Mouse (Mus musculus) liver, embryonic 15.5 days (tissue): ENCODE data around the gene Ceacam12. TPM values are rescaled to one million over a fixed set of nuclear protein-coding genes. Genes with fewer than 3 reads are reported as not detected.
"Not testable (repeated sequence)": the region's sequence is repeated elsewhere in the genome, so short reads cannot be mapped to it uniquely, and the experiment has no call there.

Source experiments
- ATAC-seq: fragments of 200-750 bp; cut with Nextera tagmentation; 2 replicates; pipeline ENCODE4 v1.8.0; 2017; ENCODE audit warnings: moderate number of reproducible peaks, mild to moderate bottlenecking, moderate library complexity; ENCODE audit not compliant: insufficient read depth
- H3K27ac ChIP-seq: fragments of 300-500 bp; sonication (generic); replicated peaks from 2 replicates; pipeline ENCODE4 v1.5.1; 2015; ENCODE audit warnings: mild to moderate bottlenecking, inconsistent platforms
- H3K27me3 ChIP-seq: fragments of 300-500 bp; sonication (generic); 2 replicates; pipeline ENCODE4 v1.6.1; 2015; ENCODE audit warnings: mild to moderate bottlenecking, inconsistent platforms
- H3K36me3 ChIP-seq: fragments of 300-500 bp; sonication (generic); replicated peaks from 2 replicates; pipeline ENCODE4 v1.6.1; 2015; ENCODE audit warnings: moderate library complexity, mild to moderate bottlenecking, inconsistent platforms
- H3K4me1 ChIP-seq: fragments of 300-500 bp; sonication (generic); replicated peaks from 2 replicates; pipeline ENCODE4 v1.6.1; 2015; ENCODE audit warnings: inconsistent platforms
- H3K4me2 ChIP-seq: fragments of 300-500 bp; sonication (generic); 2 replicates; pipeline ENCODE4 v1.6.1; 2015; ENCODE audit warnings: moderate library complexity, mild to moderate bottlenecking, inconsistent platforms
- H3K4me3 ChIP-seq: fragments of 300-500 bp; sonication (generic); replicated peaks from 2 replicates; pipeline ENCODE4 v1.5.1; 2015; ENCODE audit warnings: mild to moderate bottlenecking, inconsistent platforms
- H3K9ac ChIP-seq: fragments of 300-500 bp; sonication (generic); 2 replicates; pipeline ENCODE4 v1.6.1; 2015; ENCODE audit warnings: moderate library complexity, mild to moderate bottlenecking, inconsistent platforms
- H3K9me3 ChIP-seq: fragments of 300-500 bp; sonication (generic); replicated peaks from 2 replicates; pipeline ENCODE4 v1.6.1; 2016; ENCODE audit warnings: inconsistent platforms
- WGBS: fragments of 180-500 bp; shearing (Covaris S2); methylation state at CpG from one replicate; pipeline ENCODE4 v1.1.7; 2015; ENCODE audit warnings: mixed read lengths; ENCODE audit not compliant: insufficient replicate concordance; 5-methylcytosine and 5-hydroxymethylcytosine counted together
- microRNA-seq: library from miRNA; unstranded; fragments of <30 nt; microRNA quantifications from one replicate; pipeline ENCODE4, GENCODE M21; 2016
- polyA plus RNA-seq: library from polyadenylated mRNA; unstranded; fragments of >200 nt; fragmentation: Nextera tagmentation; extraction: Ambion mirVana; gene quantifications from 2 replicates; pipeline ENCODE4 v1.2.1, GENCODE M21; 2015

The Ceacam12 gene
- not detected in 2 replicates for polyA plus RNA-seq

DNA sequence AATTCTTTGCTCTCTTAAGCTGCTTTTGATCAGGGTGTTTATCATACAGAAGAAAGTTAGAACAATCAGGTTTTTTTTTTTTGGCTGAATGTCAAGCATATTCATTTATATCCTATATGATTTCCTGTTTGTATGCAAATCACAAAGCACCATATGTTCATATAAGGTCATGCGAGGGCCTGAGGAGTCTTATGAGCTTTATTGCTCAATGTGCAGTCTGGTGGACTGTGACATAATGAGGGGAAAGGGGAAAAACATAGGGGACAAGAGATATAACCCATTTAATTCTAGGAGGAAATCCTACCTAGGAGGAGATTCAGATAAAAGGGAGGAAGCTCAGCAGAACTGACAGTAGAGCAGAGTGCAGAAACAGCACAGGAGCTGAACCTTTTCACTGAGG is at the start of gene Ceacam12:
TSS of gene Ceacam12 (plus strand) at position 301 of the 400 bp plus-strand sequence.
- Histone ChIP-seq H3K4me2 (no peak within 1 kb of the TSS), H3K9me3 (no peaks in the 10 kb centered on the region; the same call in 1 of the 2 replicates), H3K27me3 (no peaks in the 10 kb centered on the region), H3K4me3 (no peak within 1 kb of the TSS), H3K27ac (no peak within 1 kb of the TSS), H3K4me1 (no peaks in the 10 kb centered on the region), H3K36me3 (no peaks in the 10 kb centered on the region), H3K9ac (no peak within 1 kb of the TSS)
- ATAC-seq, result no peak
- WGBS, result 40% methylated on average over 1 of the region's 1 CpGs

DNA sequence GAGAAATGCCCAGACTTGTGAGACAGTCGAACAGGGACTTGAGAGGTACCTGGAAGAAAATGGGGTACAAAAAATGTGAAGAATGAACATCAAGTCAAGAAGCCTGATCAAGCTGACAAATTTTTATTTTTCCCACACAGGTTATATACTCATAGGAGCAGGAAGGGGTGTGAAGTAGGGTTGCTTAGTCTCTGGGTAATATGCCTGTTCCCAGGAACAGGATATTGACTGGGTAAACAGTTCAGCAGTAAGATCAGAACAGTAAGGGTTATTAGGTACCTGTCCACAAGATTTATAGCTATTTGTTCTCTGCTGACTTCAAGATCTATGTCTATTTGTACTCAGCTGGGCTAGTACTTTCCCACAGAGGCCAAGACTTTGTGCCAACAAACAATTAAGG is 8.1 kb downstream of the Ceacam12 start:
- not testable (repeated sequence) for H3K4me2 ChIP-seq, H3K9me3 ChIP-seq, H3K27me3 ChIP-seq, H3K4me1 ChIP-seq, H3K27ac ChIP-seq, H3K4me3 ChIP-seq, ATAC-seq, H3K36me3 ChIP-seq, H3K9ac ChIP-seq
- 45% methylated on average over 1 of the region's 1 CpGs for WGBS

DNA sequence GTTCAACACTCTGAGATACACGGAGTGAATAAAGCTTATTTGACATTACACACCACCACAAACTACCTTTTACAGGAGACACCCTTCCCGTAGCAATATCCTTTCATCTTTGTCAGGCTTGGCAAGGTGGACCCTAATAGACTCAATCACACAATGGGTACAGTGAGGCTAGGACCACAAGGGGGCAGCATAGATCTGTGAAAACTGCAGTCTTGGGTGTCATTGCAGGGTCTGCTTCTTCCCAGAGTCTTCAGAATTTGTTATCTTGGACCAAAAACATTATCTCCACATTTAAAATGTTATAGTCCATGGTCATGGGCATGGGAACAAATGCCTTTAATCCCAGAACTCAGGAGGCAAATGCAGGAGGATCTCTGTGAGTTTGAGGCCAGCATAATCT is 35.1 kb downstream of the Ceacam12 start:
- no peak overlapping the region for H3K27ac ChIP-seq
- H3K9ac ChIP-seq, result no peak overlapping the region
- no peaks in the 10 kb centered on the region for H3K36me3 ChIP-seq
- no peaks in the 10 kb centered on the region for H3K9me3 ChIP-seq
- H3K27me3 ChIP-seq, result no peaks in the 10 kb centered on the region
- ATAC-seq, result no peak
- no peak overlapping the region for H3K4me2 ChIP-seq
- H3K4me1 ChIP-seq, result no peaks in the 10 kb centered on the region
- 27% methylated on average over 2 of the region's 2 CpGs for WGBS
- H3K4me3 ChIP-seq, result no peak overlapping the region

Small RNA genes lying within 50 kb of the gene (microRNA-seq; reads per million reads assigned to microRNA genes)
- not detected for gene Gm22414

Other genes starting within 250 kb of the Ceacam12 start
- not detected in 2 replicates for gene Gm5155, start 194.2 kb upstream of the Ceacam12 start, polyA plus RNA-seq
- gene Ceacam11, start 93.8 kb upstream of the Ceacam12 start, polyA plus RNA-seq, result not detected in 2 replicates
- not detected in 2 replicates for gene Ceacam13, start 56.0 kb upstream of the Ceacam12 start, polyA plus RNA-seq
- gene Igfl3, start 110.6 kb downstream of the Ceacam12 start, polyA plus RNA-seq, result not detected in 2 replicates
- not detected in 2 replicates for gene Mill1, start 179.4 kb downstream of the Ceacam12 start, polyA plus RNA-seq